Mouse (Mus musculus): ENCODE measurements around the gene Gpr171.

DNA sequence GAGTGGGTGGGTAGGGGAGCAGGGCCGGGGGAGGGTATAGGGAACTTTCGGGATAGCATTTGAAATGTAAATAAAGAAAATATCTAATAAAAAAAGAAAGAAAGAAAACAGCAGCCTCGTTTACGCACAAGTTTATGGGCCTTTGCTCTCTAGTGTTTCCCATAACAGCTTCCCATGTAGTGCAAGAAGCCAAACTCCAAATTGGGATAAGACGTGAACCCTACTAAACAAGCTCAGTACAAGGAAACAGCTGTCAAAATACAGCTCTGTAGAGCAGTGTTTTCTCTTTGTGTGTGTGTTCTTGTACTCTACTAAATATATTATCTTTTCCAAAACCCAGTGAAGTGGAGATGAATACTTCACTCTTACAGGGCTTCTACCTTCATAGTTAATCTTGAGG, 43.6 kb upstream of the Gpr171 start:
- no peak for TF ChIP-seq CTCF (IDR thresholded peaks at IDR 0.05; ENCODE audit: control insufficient read depth, insufficient read depth, low read length)
- no peak for TF ChIP-seq POLR2A (IDR thresholded peaks at IDR 0.05; ENCODE audit: borderline replicate concordance, control insufficient read depth, low read depth, low read length)

Data from bone marrow, adult 2 months (tissue).